ENCODE assay signal across 18 mouse cellular contexts in genomic region chr12:81640656-81641055, GRCm38 (mm10). TPM values are rescaled to one million over a fixed set of nuclear protein-coding genes. Genes with fewer than 3 reads are reported as not detected.
DNase-seq lines count a peak whose midpoint lies in the region; ATAC-seq lines count a peak whose summit lies in the region.
"Had no signal": no experiment of that assay in that cellular context is flagged by ENCODE, and none has a peak within 500 bp of the region (broad histone marks: within the 10 kb centered on the region; RNA-seq: fewer than 3 reads in every experiment).

No protein-coding gene starts in this region.

- H3K9ac ChIP-seq in heart, embryonic 11.5 days (ENCODE audit: low read depth, low read length), result no peak overlapping the region
- H3K9ac ChIP-seq: embryonic facial prominence, embryonic 12.5 days; forebrain, embryonic 13.5 days; forebrain, embryonic 15.5 days; forebrain, postnatal 0 days had no signal

- no peak overlapping the region for H3K27ac ChIP-seq in heart, embryonic 11.5 days (ENCODE audit: low read depth, low read length)
- H3K27ac ChIP-seq: embryonic facial prominence, embryonic 10.5 days; embryonic facial prominence, embryonic 12.5 days; forebrain, embryonic 13.5 days; forebrain, embryonic 15.5 days had no signal

- H3K9me3 ChIP-seq in heart, embryonic 11.5 days (replicated peaks; ENCODE audit: control insufficient read depth, low read length), result no peaks in the 10 kb centered on the region
- H3K9me3 ChIP-seq: embryonic facial prominence, embryonic 10.5 days; embryonic facial prominence, embryonic 12.5 days; forebrain, embryonic 13.5 days; forebrain, embryonic 15.5 days had no signal

- H3K4me3 ChIP-seq in heart, embryonic 11.5 days (ENCODE audit: low read depth, low read length), result no peak overlapping the region
- H3K4me3 ChIP-seq: embryonic facial prominence, embryonic 10.5 days; embryonic facial prominence, embryonic 12.5 days; forebrain, embryonic 13.5 days; forebrain, embryonic 15.5 days had no signal

- WGBS in heart, embryonic 11.5 days (ENCODE audit: insufficient replicate concordance), result 60% methylated on average over 5 of the region's 5 CpGs

- H3K27me3 ChIP-seq in heart, embryonic 11.5 days (ENCODE audit: control insufficient read depth, insufficient read depth, low read length), result no peaks in the 10 kb centered on the region
- H3K27me3 ChIP-seq: forebrain, embryonic 13.5 days; forebrain, embryonic 15.5 days had no signal

- no peak overlapping the region for H3K4me2 ChIP-seq in heart, embryonic 11.5 days
- H3K4me2 ChIP-seq: embryonic facial prominence, embryonic 12.5 days; forebrain, embryonic 13.5 days; forebrain, embryonic 15.5 days had no signal

- no peak for ATAC-seq in heart, embryonic 11.5 days (replicated peaks; ENCODE audit: insufficient number of reproducible peaks, low FRiP score, low TSS enrichment)
- ATAC-seq: forebrain, embryonic 13.5 days; forebrain, embryonic 15.5 days had no signal

- H3K36me3 ChIP-seq in heart, embryonic 11.5 days (ENCODE audit: control insufficient read depth, insufficient read depth, low read length), result no peaks in the 10 kb centered on the region
- H3K36me3 ChIP-seq: embryonic facial prominence, embryonic 10.5 days; embryonic facial prominence, embryonic 12.5 days had no signal

- no peaks in the 10 kb centered on the region for H3K4me1 ChIP-seq in heart, embryonic 11.5 days (ENCODE audit: control insufficient read depth, insufficient read depth, low read length)
- H3K4me1 ChIP-seq: embryonic facial prominence, embryonic 12.5 days had no signal

- peak; percentile 76 for DNase-seq in heart, adult 11 months
- peak; percentile 85 for DNase-seq in 416B (ENCODE audit: low read depth)
- DNase-seq in MEL-GATA-1-ER (ENCODE audit: extremely low read depth, low read depth), result peak; percentile 27
- no peak for DNase-seq in cerebellum, postnatal 10 days
- DNase-seq: adrenal gland, adult 2 months; adrenal gland, postnatal 10 days; adrenal gland, postnatal 25 days; cerebellum, adult 11 months; cerebellum, adult 18-20 months; cerebellum, adult 8-10 months; cerebellum, adult 9-11 months; cerebellum, postnatal 25 days had no signal

RNA-seq across cellular contexts. Expression of gene Ttc9, which starts 9.6 kb away (rescaled TPM):
- 0.77 and 1.2 TPM in 2 replicates for polyA plus RNA-seq in heart, embryonic 11.5 days (2014; fragmentation: Nextera tagmentation; extraction: Ambion mirVana)

RNA-seq across cellular contexts. Expression of gene Med6, which starts 45.8 kb away (rescaled TPM):
- polyA plus RNA-seq in heart, embryonic 11.5 days (2014; fragmentation: Nextera tagmentation; extraction: Ambion mirVana), result 70.7 and 76.5 TPM in 2 replicates

Comparison
In these comparisons a context has a peak if more than half of its experiments do, and no peak if none do; other contexts are left out.
1. DNase-seq: peak in heart, adult 11 months (single experiment), 416B (single experiment) and MEL-GATA-1-ER (single experiment); none in cerebellum, postnatal 10 days (0 of 2).